Mouse (Mus musculus) layer of hippocampus, adult 2 months (tissue): Measurements from ENCODE around the gene Eefsec. TPM values are rescaled to one million over a fixed set of nuclear protein-coding genes. Genes with fewer than 3 reads are reported as not detected.

Source experiments
- DNase-seq, 2 experiments: peaks; one replicate each; pipeline ENCODE4 v3.0.0; 2022; ENCODE audit warnings: low spot score in 2 of 2
- H3K27ac ChIP-seq: fragments of 200-600 bp; 2 replicates; pipeline ENCODE4 v1.8.1; 2022
- H3K4me3 ChIP-seq: fragments of 200-600 bp; 2 replicates; pipeline ENCODE4 v1.8.1; 2022; ENCODE audit warnings: mild to moderate bottlenecking
- CTCF ChIP-seq: fragments of 200-600 bp; conservative IDR thresholded peaks from 2 replicates; pipeline ENCODE4 v1.8.1; 2022; ENCODE audit warnings: antibody characterized with exemption, mild to moderate bottlenecking, moderate library complexity
- total RNA-seq, 2 experiments: library from RNA; stranded (reverse); gene quantifications; 2 replicates each; pipeline ENCODE4 v1.2.3; 2021

Gene Eefsec
- total RNA-seq, 2 experiments from 2014 or later = 27.5 to 29.4 TPM

DNA sequence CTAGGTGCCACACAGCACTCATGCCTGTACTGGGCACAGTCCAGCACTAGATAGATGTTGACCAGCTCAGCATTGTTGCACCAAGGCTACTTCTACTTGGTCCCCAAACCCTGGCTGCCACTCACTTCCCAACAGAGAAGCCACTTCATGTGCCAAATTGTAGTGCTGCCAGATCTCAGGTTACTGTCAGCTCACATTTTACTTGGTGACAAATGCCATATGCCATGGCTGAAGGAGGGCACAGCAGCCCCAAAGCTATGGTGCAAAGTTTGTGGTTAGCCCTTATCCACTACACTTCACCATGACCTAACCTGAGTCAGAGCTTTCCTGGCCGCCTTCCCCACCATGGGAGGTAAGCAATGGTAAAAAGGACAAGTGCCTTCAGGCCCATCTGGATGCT is 99.6 kb downstream of the Eefsec start:
- no peak overlapping the region for H3K27ac ChIP-seq
- DNase-seq = no peak
- no peak for TF ChIP-seq CTCF

DNA sequence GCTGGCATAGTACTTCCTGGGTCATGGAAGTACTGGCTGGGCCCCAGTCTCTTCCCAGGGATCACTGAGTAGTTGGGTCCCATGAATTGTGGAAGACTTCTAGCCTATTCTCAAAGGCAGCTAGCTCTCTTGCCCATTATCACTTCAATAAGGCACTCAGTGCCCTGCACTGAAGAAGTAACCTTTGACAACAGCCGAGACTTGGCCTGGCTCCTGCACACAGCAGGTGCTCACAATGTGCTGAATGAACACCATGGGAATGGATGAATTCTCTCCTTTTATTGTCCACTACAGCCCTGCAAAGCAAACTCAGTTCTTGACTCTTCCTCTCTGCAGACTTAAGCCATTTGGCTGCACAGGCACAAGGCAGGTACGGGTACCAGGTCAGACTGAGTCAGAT is 101.0 kb downstream of the Eefsec start:
- TF ChIP-seq CTCF = no peak
- no peak overlapping the region for H3K4me3 ChIP-seq
- no peak for DNase-seq
- H3K27ac ChIP-seq = no peak overlapping the region

More for the DNA sequence above, 99.6 kb downstream of the Eefsec start:
- no peak overlapping the region for H3K4me3 ChIP-seq

DNA sequence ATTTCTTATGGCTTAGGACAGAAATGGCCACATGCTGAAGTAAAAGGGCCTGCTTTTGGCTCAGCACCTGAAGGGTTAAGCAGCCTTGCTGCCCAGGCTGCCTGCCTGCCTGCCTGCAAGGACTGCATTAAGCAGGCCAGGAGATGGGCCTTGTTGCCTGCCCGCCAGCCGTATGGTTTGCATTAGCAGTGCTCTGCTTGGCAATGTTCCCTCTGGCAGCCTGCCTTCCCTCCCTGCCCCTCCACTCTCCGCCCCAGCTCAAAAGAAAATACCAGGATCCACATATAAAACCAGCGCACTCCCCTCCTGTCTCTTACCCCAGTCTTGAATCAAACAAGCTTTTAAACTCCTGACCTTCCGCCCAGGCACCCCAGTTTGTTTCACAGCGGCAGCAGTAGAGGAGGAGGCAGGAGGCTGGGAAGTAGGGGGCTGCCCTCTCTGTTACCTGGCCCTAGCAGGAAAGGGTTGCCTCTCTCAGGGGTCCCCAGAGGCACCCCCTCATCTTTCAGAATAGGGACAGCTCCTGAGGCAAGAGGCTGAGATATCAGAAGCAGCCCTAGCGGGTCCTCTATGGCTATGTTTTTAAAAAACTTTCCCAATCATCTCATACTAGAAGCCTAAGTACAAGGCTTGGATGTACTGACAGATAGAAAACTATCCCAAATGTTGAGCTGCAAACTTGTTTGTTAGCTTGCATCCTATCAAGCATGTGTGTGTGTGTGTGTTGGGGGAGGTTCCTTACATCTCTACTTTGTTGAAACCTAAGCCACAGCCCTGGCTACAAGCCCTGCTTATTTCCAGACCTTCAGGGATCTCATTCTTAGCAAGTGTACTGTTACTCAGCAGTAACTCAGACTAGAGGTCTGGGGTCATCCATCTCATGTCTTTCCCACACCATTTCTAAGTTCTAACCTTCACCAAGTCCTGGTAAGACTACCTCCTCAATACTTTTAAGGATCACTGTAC is 102.6 kb downstream of the Eefsec start:
- no peak overlapping the region for H3K4me3 ChIP-seq
- TF ChIP-seq CTCF = no peak
- peak overlapping the region; percentile 5; the same call in 1 of the 2 replicates for H3K27ac ChIP-seq
- peak; percentile 70 to 74 for DNase-seq

DNA sequence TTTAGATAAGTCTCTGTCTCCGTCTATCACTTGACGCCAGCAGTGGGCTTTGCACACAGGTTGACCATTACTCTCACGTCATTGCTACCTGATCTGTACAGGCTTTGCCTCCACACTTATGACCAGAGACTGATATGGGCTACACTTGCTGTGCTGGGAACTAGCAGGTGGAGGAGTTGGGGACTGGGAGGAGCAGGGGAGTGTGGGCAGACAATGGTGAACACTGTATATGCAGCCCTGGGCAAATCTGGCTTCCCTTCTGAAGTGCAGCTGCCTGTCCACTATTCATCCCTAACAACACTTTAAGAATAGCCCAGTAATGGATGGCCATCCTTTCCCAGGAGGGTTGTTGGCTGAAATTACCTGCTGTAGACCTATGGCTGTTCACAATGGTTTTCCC is 103.4 kb downstream of the Eefsec start:
- no peak overlapping the region for H3K4me3 ChIP-seq
- no peak for TF ChIP-seq CTCF
- no peak for DNase-seq
- no peak overlapping the region for H3K27ac ChIP-seq

DNA sequence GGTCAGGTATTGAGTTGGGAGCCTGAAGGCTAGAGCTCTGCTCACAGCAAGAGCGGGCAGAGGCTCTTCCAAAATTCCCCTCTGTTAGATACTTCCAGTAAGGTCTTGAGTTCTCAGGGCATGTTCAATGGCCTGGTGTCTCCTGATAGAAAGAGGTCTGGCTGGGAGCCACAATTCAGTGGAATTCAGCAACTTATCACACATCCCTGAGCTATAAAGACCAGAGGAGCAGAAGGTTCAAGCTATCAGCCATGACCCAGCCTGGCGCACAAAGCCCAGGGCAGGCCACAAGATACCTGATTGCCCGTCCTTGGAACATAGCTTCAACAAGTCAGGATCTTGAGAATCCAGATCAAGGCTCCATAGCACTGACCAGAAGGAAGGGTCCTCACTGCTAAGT is 105.2 kb downstream of the Eefsec start:
- DNase-seq = no peak
- TF ChIP-seq CTCF = no peak
- Histone ChIP-seq H3K4me3 (no peak overlapping the region), H3K27ac (no peak overlapping the region)

GRCm38 (mm10) chr6:88340761-88341160 is 105.6 kb downstream of the Eefsec start:
- no peak for DNase-seq
- H3K27ac ChIP-seq = no peak overlapping the region
- no peak overlapping the region for H3K4me3 ChIP-seq
- TF ChIP-seq CTCF = no peak

DNA sequence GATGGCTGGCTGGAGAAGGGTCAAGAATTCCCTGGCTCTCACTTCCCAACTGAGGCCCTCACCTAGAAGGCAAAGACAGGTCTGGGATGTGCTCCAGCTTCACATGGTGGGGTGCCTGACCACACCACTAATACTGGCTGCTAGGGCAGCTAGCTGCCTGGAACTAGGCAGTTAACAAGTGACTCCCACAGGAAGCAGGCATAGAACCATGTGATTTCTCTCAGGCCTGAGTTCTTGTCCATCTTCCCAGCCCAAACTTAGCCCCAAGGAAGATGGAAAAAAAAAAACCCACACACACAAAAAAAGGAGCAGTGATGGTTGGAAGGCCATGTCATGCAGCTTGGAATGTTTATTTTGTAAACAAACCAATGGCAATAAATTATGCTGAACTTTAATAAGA is 117.0 kb downstream of the Eefsec start:
- Histone ChIP-seq H3K27ac (no peak overlapping the region), H3K4me3 (no peak overlapping the region)
- no peak for DNase-seq
- TF ChIP-seq CTCF = no peak

DNA sequence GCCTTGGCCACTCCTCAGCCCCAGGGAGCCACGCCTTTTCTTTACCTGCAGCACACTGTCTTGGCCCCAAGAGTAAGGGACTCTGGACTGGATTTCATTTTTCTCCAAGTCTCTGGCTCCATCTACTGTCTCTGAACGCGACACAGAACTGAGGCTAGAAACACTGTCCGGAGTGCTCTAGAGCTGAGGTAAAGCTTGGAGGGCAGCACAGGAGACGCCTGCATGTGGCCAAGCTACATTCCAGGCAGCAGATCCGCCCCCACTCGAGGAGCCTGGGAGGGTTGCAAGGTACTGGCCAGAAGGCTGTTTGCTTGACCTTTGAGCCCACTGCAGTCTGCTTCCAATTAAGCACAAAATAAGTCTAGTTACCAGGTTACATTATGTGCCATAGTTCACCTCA is 124.5 kb downstream of the Eefsec start:
- Histone ChIP-seq H3K27ac (no peak overlapping the region), H3K4me3 (no peak overlapping the region)
- no peak for DNase-seq
- peak; percentile 71 for TF ChIP-seq CTCF

GRCm38 (mm10) chr6:88321253-88321652 is 125.1 kb downstream of the Eefsec start:
- DNase-seq = no peak
- H3K4me3 ChIP-seq = no peak overlapping the region
- H3K27ac ChIP-seq = no peak overlapping the region
- TF ChIP-seq CTCF = no peak

DNA sequence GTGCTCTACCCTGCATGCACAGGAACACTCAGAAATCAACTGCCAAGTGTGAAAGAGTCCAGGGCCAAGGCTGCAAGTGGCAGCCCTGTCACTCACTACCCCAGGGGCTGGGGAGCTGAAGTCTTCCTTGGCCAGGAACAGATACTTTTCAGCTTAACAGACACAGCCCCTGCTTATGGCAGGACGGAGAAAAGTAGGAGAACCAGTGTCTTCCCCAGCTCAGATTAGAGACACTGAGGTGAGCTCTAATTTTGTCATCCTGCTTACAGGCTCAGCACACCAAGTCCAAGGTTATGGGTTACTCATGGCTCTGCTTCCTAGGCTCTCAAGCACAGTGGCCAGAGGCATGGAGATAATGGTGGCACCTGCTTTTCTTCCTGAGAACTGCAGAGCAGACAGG is 126.6 kb downstream of the Eefsec start:
- TF ChIP-seq CTCF = no peak
- no peak overlapping the region for H3K27ac ChIP-seq
- no peak for DNase-seq
- no peak overlapping the region for H3K4me3 ChIP-seq

GRCm38 (mm10) chr6:88315295-88315694 is 131.0 kb downstream of the Eefsec start:
- DNase-seq = no peak
- TF ChIP-seq CTCF = no peak
- Histone ChIP-seq H3K4me3 (no peak overlapping the region), H3K27ac (no peak overlapping the region)

DNA sequence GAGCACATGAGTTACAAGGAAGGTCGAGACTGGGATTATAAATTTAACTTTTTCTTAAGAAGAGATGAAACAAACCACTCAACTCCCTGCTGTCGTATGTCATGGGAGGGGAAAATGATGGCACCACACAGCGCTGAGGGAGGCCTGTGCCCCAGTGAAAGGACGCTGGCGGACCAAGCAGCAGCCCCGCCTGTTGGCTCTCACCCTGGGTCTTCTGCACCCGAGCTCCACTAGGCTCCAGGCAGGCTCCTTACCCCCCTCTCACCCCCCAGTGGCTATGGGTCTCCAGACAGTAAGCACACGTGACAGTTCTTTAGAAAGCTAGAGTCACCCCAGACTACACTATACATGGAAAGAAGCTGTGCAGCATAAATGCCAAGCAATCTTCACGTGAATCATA is 132.4 kb downstream of the Eefsec start:
- Histone ChIP-seq H3K4me3 (no peak overlapping the region), H3K27ac (no peak overlapping the region)
- DNase-seq = no peak
- TF ChIP-seq CTCF = no peak

- TF ChIP-seq CTCF = no peak
- DNase-seq = no peak
- H3K27ac ChIP-seq = no peak overlapping the region
- H3K4me3 ChIP-seq = no peak overlapping the region
Observed at GRCm38 (mm10) chr6:88311593-88311992, 134.7 kb downstream of the Eefsec start.

DNA sequence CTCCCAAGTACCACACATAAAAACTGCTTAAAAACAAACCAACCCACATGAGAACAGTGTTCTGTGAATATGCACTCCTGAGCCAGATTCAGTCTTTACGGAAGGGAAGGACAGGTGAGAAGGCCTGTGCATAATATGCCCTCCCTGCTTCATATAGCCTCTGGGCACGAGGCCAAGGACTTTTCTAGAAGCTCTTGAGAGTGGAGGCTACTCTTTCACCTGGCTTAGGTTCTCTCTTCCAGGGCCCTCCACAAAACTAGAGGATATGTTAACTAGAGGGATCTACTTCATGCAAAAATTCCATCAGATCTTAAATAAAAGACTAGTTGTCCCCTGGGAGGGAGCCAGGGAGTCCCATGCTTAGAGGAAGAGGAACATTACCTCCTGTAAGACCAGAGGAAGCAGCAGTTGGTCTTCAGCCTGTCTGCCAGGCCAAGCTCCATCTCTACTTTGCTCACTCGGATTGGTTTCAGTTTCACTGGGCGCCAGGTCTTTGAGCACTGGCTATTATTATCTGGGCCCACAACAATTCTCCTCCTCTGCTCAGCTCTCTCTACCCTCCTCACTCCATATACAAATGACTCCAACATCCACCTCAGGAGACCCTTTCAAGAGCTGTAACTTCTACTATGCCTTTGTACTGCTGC is 140.1 kb downstream of the Eefsec start:
- TF ChIP-seq CTCF = no peak
- no peak overlapping the region for H3K4me3 ChIP-seq
- no peak overlapping the region for H3K27ac ChIP-seq
- DNase-seq = no peak
